Mouse (Mus musculus) midbrain, embryonic 14.5 days (tissue): ENCODE measurements around the gene Aff1. TPM values are rescaled to one million over a fixed set of nuclear protein-coding genes. Genes with fewer than 3 reads are reported as not detected.

ENCODE experiments used
- ATAC-seq: fragments of 200-750 bp; cut with Nextera tagmentation; 2 replicates; pipeline ENCODE4 v1.8.0; 2017; ENCODE audit warnings: moderate number of reproducible peaks, moderate library complexity; ENCODE audit not compliant: low FRiP score, low TSS enrichment
- DNase-seq: peaks from one replicate; pipeline ENCODE4 v3.0.0-alpha.2; 2015
- H3K27ac ChIP-seq: fragments of 300-500 bp; sonication (generic); replicated peaks from 2 replicates; pipeline ENCODE4 v1.5.1; 2014; ENCODE audit warnings: mild to moderate bottlenecking, low read depth, low read length, moderate library complexity
- H3K27me3 ChIP-seq: fragments of 300-500 bp; sonication (generic); 2 replicates; pipeline ENCODE4 v1.6.1; 2014; ENCODE audit warnings: low read length, control low read depth, mixed read lengths; ENCODE audit not compliant: control insufficient read depth, insufficient read depth
- H3K36me3 ChIP-seq: fragments of 300-500 bp; sonication (generic); 2 replicates; pipeline ENCODE4 v1.6.1; 2014; ENCODE audit warnings: low read length, control low read depth; ENCODE audit not compliant: control insufficient read depth, insufficient read depth
- H3K4me1 ChIP-seq: fragments of 300-500 bp; sonication (generic); 2 replicates; pipeline ENCODE4 v1.6.1; 2014; ENCODE audit warnings: mild to moderate bottlenecking, antibody characterized with exemption, low read length, control low read depth; ENCODE audit not compliant: control insufficient read depth, insufficient read depth
- H3K4me2 ChIP-seq: fragments of 300-500 bp; sonication (generic); 2 replicates; pipeline ENCODE4 v1.6.1; 2014; ENCODE audit warnings: mild to moderate bottlenecking, low read length, moderate library complexity
- H3K4me3 ChIP-seq: fragments of 300-500 bp; sonication (generic); replicated peaks from 2 replicates; pipeline ENCODE4 v1.5.1; 2014; ENCODE audit warnings: low read depth, low read length
- H3K9ac ChIP-seq: fragments of 300-500 bp; sonication (generic); replicated peaks from 2 replicates; pipeline ENCODE4 v1.6.1; 2014; ENCODE audit warnings: mild to moderate bottlenecking, low read length, moderate library complexity
- H3K9me3 ChIP-seq: fragments of 300-500 bp; sonication (generic); 2 replicates; pipeline ENCODE4 v1.6.1; 2016; ENCODE audit warnings: low read length, control low read depth, mixed read lengths; ENCODE audit not compliant: control insufficient read depth
- WGBS: fragments of 180-500 bp; shearing (Covaris S2); extraction: QIAGEN DNeasy Blood & Tissue Kit; methylation state at CpG from one replicate; pipeline ENCODE4 v1.1.7; 2014; 5-methylcytosine and 5-hydroxymethylcytosine counted together
- polyA plus RNA-seq: library from polyadenylated mRNA; unstranded; fragments of >200 nt; fragmentation: Nextera tagmentation; extraction: Ambion mirVana; gene quantifications from 2 replicates; pipeline ENCODE4 v1.2.1, GENCODE M21; 2014

Gene Aff1
- polyA plus RNA-seq, 1 experiment from 2014 or later: 2.6 TPM

DNA sequence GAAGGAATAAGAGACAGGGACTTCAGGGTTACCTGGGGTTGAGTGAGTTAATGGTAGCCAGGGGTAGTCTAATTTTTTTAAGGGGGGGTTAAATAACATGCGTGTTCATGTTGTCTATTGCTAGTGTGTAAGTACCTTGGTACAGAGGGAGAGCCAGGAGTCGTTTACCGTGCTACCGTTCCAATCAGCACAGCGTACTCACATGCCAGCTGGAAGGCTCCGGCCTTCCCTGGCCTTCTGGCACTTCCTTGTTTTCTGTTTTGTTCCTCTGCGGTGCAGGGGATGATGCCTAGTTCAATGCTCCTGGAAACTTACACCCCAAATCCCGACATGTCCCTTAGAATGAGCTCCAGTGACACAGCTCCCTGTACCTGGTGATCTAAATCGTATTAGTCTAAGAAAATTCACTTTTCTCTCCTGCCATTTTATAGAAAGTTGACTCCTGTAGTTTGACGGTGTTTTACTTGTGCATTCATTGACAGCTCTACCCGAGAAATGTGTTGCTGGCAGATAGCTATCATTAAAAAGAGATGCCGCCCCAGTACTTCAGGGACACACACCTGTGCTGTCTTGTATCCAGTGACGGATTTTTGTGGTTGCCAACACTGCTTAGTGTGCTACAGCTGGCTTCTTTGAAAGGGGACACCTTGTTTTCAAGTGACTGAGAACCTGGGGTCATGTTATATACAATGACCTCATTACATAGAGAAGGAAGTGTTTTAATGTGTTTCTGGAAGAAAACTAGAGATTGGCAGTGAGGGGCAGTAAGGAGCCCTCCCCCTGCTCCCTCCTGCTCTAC lies 129.5 kb downstream of the Aff1 start:
- Histone ChIP-seq H3K4me3 (no peak overlapping the region), H3K9ac (no peak overlapping the region), H3K27ac (no peak overlapping the region), H3K4me1 (no peaks in the 10 kb centered on the region), H3K36me3 (no peaks in the 10 kb centered on the region), H3K27me3 (no peaks in the 10 kb centered on the region), H3K9me3 (no peaks in the 10 kb centered on the region), H3K4me2 (no peak overlapping the region)
- no peak for DNase-seq
- no peak for ATAC-seq
- whole genome bisulfite sequencing: 92% methylated on average over 13 of the region's 13 CpGs

DNA sequence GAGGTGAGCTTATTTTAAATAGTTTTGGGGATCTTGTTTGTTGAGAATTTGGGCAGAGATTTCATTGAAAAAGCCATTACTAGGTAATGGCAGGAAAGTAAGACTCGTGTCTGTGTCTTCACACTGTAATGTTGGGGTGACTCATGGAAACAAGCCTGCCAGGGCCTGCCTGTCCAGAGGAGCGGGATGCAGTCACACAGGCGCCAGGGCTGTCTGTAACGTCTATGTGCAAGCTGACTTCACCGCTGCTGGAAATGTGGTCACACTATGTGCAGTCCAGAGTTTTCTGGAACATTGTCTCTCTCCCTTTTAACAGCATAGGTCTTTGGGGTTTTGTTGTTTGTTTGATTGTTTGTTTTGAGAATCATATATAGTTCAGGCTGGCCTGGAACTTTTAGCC lies 130.8 kb downstream of the Aff1 start:
- no peak overlapping the region for H3K4me2 ChIP-seq
- H3K9me3 ChIP-seq: no peaks in the 10 kb centered on the region
- WGBS: 93% methylated on average over 5 of the region's 5 CpGs
- no peak for DNase-seq
- ATAC-seq: no peak
- H3K27me3 ChIP-seq: no peaks in the 10 kb centered on the region
- no peaks in the 10 kb centered on the region for H3K4me1 ChIP-seq
- no peaks in the 10 kb centered on the region for H3K36me3 ChIP-seq
- H3K9ac ChIP-seq: no peak overlapping the region
- no peak overlapping the region for H3K27ac ChIP-seq
- H3K4me3 ChIP-seq: no peak overlapping the region

DNA sequence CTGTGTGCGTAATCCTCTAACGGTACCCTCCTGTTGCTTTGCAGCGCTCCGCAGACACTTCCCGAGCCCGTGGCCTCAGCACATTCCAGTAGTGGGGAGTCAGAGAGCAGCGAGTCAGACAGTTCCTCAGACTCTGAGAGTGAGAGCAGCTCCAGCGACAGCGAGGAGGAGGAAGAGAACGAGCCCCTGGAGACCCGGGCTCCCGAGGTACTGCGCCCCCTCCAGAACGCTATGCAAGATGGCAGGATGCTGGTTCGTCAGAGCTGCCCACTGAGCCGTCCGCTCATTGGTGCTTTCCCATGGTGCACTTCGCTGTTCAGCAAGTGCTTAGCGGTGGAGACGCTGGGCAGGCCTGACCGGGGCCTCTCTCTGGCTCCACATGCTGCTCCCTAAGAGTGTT lies 136.1 kb downstream of the Aff1 start:
- ATAC-seq: no peak
- Histone ChIP-seq H3K4me3 (no peak overlapping the region), H3K9me3 (no peaks in the 10 kb centered on the region), H3K27ac (no peak overlapping the region), H3K36me3 (no peaks in the 10 kb centered on the region), H3K27me3 (no peaks in the 10 kb centered on the region), H3K4me1 (no peaks in the 10 kb centered on the region), H3K9ac (no peak overlapping the region), H3K4me2 (no peak overlapping the region)
- DNase-seq: no peak
- 86% methylated on average over 21 of the region's 21 CpGs for WGBS

DNA sequence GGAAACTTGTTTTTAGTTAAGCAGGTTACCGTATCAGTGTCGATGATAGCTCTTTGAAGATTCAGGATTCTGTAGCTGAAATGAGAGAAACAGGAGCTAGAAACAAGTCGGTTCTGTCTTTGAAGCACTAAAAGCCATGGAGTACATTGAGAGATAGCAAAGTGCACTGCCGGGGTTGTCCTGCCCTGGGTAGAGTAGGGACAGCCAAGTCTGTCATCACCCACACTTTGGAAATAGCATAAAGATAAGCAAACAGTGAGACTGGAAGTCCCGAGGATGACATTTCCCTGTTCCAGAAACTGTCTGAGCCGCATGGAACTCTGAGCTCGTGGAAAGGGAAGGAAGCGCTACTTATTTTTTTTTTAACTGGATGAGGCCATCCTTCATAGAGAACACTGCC lies 136.6 kb downstream of the Aff1 start:
- WGBS: 89% methylated on average over 8 of the region's 8 CpGs
- Histone ChIP-seq H3K27ac (no peak overlapping the region), H3K4me2 (no peak overlapping the region), H3K9ac (no peak overlapping the region), H3K27me3 (no peaks in the 10 kb centered on the region), H3K9me3 (no peaks in the 10 kb centered on the region), H3K36me3 (0 out of 2 replicates have a peak, but pooled peaks cover 2% of the 10 kb centered on the region), H3K4me1 (no peaks in the 10 kb centered on the region), H3K4me3 (no peak overlapping the region)
- no peak for DNase-seq
- no peak for ATAC-seq

DNA sequence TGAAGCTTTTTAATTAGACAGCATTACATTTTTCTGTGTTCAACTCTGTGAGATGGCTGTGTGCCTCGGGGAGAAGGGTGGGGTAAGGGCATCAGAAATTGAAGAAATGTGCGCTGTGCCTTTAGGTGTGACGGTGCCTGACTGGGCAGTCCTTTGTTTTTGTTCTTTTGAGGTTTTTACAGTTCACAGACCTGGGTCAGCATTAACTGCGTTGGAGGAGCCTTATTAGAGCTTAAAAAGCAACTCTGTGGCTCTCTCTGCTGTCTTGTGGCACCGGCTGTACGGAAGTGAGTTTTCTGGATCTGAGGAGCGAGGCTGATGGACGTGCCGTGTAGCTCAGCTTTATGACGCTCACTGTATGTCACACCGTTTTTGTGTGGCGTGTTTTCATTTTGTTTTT lies 137.0 kb downstream of the Aff1 start:
- ATAC-seq: no peak
- DNase-seq: no peak
- no peaks in the 10 kb centered on the region for H3K9me3 ChIP-seq
- no peak overlapping the region for H3K27ac ChIP-seq
- 0 out of 2 replicates have a peak, but pooled peaks cover 4% of the 10 kb centered on the region for H3K36me3 ChIP-seq
- H3K27me3 ChIP-seq: no peaks in the 10 kb centered on the region
- H3K9ac ChIP-seq: no peak overlapping the region
- no peaks in the 10 kb centered on the region for H3K4me1 ChIP-seq
- H3K4me2 ChIP-seq: no peak overlapping the region
- no peak overlapping the region for H3K4me3 ChIP-seq
- WGBS: 72% methylated on average over 12 of the region's 12 CpGs

DNA sequence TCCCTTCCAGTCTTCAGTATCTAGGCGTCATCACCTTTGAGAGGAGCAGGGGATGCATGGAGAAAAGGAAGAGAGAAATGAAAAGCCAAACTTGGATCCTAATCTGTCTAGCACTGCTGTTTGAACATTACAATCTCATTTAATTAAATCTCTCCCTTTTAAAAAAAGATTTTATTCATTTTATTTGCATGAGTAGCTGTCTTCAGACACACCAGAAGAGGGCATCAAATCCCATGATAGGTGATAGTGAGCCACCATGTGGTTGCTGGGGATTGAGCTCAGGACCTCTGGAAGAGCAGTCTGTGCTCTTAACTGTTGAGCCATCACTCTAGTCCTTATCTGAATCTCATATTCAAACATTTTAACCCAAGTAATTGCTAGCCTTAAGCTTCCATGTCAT lies 138.7 kb downstream of the Aff1 start:
- H3K36me3 ChIP-seq: 0 out of 2 replicates have a peak, but pooled peaks cover 4% of the 10 kb centered on the region
- no peaks in the 10 kb centered on the region for H3K9me3 ChIP-seq
- no peak for ATAC-seq
- DNase-seq: no peak
- no peak overlapping the region for H3K4me2 ChIP-seq
- H3K27ac ChIP-seq: no peak overlapping the region
- no peak overlapping the region for H3K9ac ChIP-seq
- no peaks in the 10 kb centered on the region for H3K27me3 ChIP-seq
- H3K4me1 ChIP-seq: no peaks in the 10 kb centered on the region
- no peak overlapping the region for H3K4me3 ChIP-seq
- 93% methylated on average over 1 of the region's 1 CpGs for WGBS

DNA sequence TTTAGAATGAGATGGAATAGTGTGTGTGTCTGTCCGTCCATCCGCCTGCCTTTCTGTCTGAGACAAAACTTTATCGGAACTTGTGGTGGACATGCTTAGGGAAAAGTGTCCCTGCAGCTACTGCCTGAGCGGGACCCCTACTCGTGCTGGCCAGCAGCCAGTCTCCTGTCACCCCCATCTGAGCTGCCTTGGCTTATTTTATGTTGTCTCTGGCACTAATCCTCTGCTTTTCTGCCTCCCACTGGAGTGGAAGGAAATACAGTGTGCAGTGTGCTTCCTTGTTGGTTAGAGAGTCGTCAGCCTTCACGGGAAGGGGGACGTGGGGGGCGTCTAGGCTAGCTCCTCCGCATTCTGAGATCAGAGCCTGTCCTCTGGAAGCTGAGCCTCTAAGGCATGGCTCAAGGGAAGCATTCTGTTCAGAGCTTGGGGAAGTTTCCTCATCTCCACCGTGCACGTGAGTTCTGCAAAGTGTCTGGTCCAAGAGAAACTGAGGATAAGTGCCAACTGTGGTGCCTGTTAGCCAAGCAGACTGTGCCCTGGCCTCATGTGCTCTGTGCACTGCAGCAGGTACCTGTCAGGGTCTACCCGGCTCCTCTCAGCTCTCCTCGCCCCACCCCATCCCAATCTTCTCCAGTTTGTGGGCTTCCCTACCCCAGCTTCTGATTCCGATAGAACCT lies 143.4 kb downstream of the Aff1 start:
- no peak overlapping the region for H3K9ac ChIP-seq
- H3K4me1 ChIP-seq: no peaks in the 10 kb centered on the region
- H3K4me2 ChIP-seq: no peak overlapping the region
- no peak overlapping the region for H3K27ac ChIP-seq
- H3K27me3 ChIP-seq: no peaks in the 10 kb centered on the region
- H3K9me3 ChIP-seq: no peaks in the 10 kb centered on the region
- no peak for ATAC-seq
- DNase-seq: peak; percentile 16
- no peak overlapping the region for H3K4me3 ChIP-seq
- 79% methylated on average over 15 of the region's 15 CpGs for WGBS
- H3K36me3 ChIP-seq: 0 out of 2 replicates have a peak, but pooled peaks cover 4% of the 10 kb centered on the region

DNA sequence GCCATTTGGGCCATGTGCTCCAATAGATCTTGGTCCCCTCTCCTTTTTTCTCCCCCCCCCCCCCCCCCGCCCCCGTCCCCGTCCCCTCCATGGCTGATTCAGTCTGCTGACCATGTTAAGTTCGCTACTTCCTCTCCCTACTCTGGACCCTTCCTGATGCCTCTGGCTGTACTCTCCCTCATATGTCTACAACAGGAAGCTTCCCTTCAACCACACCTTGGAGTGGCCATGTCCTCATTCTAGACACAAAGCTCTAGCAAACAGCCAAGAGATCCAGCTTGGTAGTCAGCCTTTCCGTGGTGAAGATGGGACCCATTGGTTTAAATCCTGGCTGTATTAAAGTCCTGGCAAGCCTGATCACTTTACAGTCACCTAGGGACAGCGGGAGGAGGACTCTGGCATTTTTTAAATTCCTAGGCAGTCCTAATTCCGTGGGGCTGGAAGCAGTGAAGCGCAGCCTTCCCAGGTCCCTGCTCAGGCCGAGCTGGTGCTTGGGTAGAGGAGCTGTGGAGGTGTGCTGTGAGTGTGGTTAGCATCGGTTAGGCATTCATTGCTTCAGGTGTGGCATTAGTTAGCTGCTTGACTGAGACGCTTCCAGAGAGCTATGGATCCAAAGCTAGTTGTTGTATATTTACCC lies 144.1 kb downstream of the Aff1 start:
- no peak overlapping the region for H3K27ac ChIP-seq
- H3K9ac ChIP-seq: no peak overlapping the region
- H3K27me3 ChIP-seq: no peaks in the 10 kb centered on the region
- H3K4me3 ChIP-seq: no peak overlapping the region
- ATAC-seq (no peak), DNase-seq (no peak)
- no peaks in the 10 kb centered on the region for H3K9me3 ChIP-seq
- H3K36me3 ChIP-seq: 0 out of 2 replicates have a peak, but pooled peaks cover 4% of the 10 kb centered on the region
- WGBS: 68% methylated on average over 11 of the region's 11 CpGs
- H3K4me1 ChIP-seq: no peaks in the 10 kb centered on the region
- no peak overlapping the region for H3K4me2 ChIP-seq
